Mouse (Mus musculus) stomach, embryonic 15.5 days (tissue): ENCODE data around the gene Ccdc85c. TPM values are rescaled to one million over a fixed set of nuclear protein-coding genes. Genes with fewer than 3 reads are reported as not detected.

Source experiments
- ATAC-seq: fragments of 200-750 bp; cut with Nextera tagmentation; 2 replicates; pipeline ENCODE4 v1.8.0; 2017; ENCODE audit warnings: low read depth, moderate number of reproducible peaks, moderate TSS enrichment; ENCODE audit not compliant: insufficient read depth, low FRiP score
- H3K27ac ChIP-seq: fragments of 300-500 bp; sonication (generic); 2 replicates; pipeline ENCODE4 v1.5.1; 2015; ENCODE audit warnings: mild to moderate bottlenecking, inconsistent platforms
- H3K27me3 ChIP-seq: fragments of 300-500 bp; sonication (generic); replicated peaks from 2 replicates; pipeline ENCODE4 v1.6.1; 2015; ENCODE audit warnings: inconsistent platforms
- H3K36me3 ChIP-seq: fragments of 300-500 bp; sonication (generic); 2 replicates; pipeline ENCODE4 v1.6.1; 2015; ENCODE audit warnings: inconsistent platforms
- H3K4me1 ChIP-seq: fragments of 300-500 bp; sonication (generic); 2 replicates; pipeline ENCODE4 v1.6.1; 2015; ENCODE audit warnings: inconsistent platforms
- H3K4me2 ChIP-seq: fragments of 300-500 bp; sonication (generic); 2 replicates; pipeline ENCODE4 v1.6.1; 2015; ENCODE audit warnings: mild to moderate bottlenecking, inconsistent platforms
- H3K4me3 ChIP-seq: fragments of 300-500 bp; sonication (generic); replicated peaks from 2 replicates; pipeline ENCODE4 v1.5.1; 2015; ENCODE audit warnings: inconsistent platforms
- H3K9ac ChIP-seq: fragments of 300-500 bp; sonication (generic); 2 replicates; pipeline ENCODE4 v1.6.1; 2015; ENCODE audit warnings: inconsistent platforms
- H3K9me3 ChIP-seq: fragments of 300-500 bp; sonication (generic); 2 replicates; pipeline ENCODE4 v1.6.1; 2016; ENCODE audit warnings: inconsistent platforms
- WGBS: fragments of 180-500 bp; shearing (Covaris S2); methylation state at CpG from one replicate; pipeline ENCODE4 v1.1.7; 2015; 5-methylcytosine and 5-hydroxymethylcytosine counted together
- polyA plus RNA-seq: library from polyadenylated mRNA; unstranded; fragments of >200 nt; fragmentation: Nextera tagmentation; extraction: Ambion mirVana; gene quantifications from 2 replicates; pipeline ENCODE4 v1.2.1, GENCODE M21; 2015

Gene Ccdc85c
- polyA plus RNA-seq, 1 experiment from 2014 or later, result 7.9 TPM

GRCm38 (mm10) chr12:108310041-108310440 lies 34.8 kb upstream of the Ccdc85c start:
- Histone ChIP-seq H3K9ac (no peak overlapping the region), H3K27me3 (peaks cover 3% of the 10 kb centered on the region; the same call in 1 of the 2 replicates), H3K4me1 (peaks cover 9% of the 10 kb centered on the region), H3K4me3 (no peak overlapping the region), H3K4me2 (no peak overlapping the region), H3K36me3 (no peaks in the 10 kb centered on the region), H3K27ac (no peak overlapping the region), H3K9me3 (no peaks in the 10 kb centered on the region)
- ATAC-seq, result no peak
- WGBS, result 78% methylated on average over 4 of the region's 4 CpGs

- H3K4me3 ChIP-seq, result no peak overlapping the region
- WGBS, result 54% methylated on average over 8 of the region's 8 CpGs
Measured at GRCm38 (mm10) chr12:108309116-108309794, 34.0 kb upstream of the Ccdc85c start.

GRCm38 (mm10) chr12:108308363-108308856 lies 33.2 kb upstream of the Ccdc85c start:
- Histone ChIP-seq H3K27me3 (no peaks in the 10 kb centered on the region; the same call in 1 of the 2 replicates), H3K4me2 (no peak overlapping the region), H3K4me3 (no peak overlapping the region), H3K4me1 (peaks cover 9% of the 10 kb centered on the region), H3K27ac (no peak overlapping the region), H3K36me3 (no peaks in the 10 kb centered on the region), H3K9me3 (no peaks in the 10 kb centered on the region), H3K9ac (no peak overlapping the region)
- 86% methylated on average over 16 of the region's 16 CpGs for WGBS
- ATAC-seq, result no peak

More at GRCm38 (mm10) chr12:108309116-108309794, 34.0 kb upstream of the Ccdc85c start:
- Histone ChIP-seq H3K9me3 (no peaks in the 10 kb centered on the region), H3K4me1 (peaks cover 9% of the 10 kb centered on the region), H3K36me3 (no peaks in the 10 kb centered on the region), H3K4me2 (no peak overlapping the region), H3K27ac (no peak overlapping the region), H3K9ac (no peak overlapping the region), H3K27me3 (no peaks in the 10 kb centered on the region; the same call in 1 of the 2 replicates)
- ATAC-seq, result no peak

- Histone ChIP-seq H3K4me2 (no peak overlapping the region), H3K36me3 (no peaks in the 10 kb centered on the region), H3K27me3 (no peaks in the 10 kb centered on the region; the same call in 1 of the 2 replicates), H3K4me3 (no peak overlapping the region), H3K9ac (no peak overlapping the region), H3K27ac (no peak overlapping the region), H3K4me1 (peaks cover 9% of the 10 kb centered on the region), H3K9me3 (no peaks in the 10 kb centered on the region)
- no peak for ATAC-seq
- 28% methylated on average over 14 of the region's 14 CpGs for WGBS
Measured at GRCm38 (mm10) chr12:108307553-108307952, 32.3 kb upstream of the Ccdc85c start.

DNA sequence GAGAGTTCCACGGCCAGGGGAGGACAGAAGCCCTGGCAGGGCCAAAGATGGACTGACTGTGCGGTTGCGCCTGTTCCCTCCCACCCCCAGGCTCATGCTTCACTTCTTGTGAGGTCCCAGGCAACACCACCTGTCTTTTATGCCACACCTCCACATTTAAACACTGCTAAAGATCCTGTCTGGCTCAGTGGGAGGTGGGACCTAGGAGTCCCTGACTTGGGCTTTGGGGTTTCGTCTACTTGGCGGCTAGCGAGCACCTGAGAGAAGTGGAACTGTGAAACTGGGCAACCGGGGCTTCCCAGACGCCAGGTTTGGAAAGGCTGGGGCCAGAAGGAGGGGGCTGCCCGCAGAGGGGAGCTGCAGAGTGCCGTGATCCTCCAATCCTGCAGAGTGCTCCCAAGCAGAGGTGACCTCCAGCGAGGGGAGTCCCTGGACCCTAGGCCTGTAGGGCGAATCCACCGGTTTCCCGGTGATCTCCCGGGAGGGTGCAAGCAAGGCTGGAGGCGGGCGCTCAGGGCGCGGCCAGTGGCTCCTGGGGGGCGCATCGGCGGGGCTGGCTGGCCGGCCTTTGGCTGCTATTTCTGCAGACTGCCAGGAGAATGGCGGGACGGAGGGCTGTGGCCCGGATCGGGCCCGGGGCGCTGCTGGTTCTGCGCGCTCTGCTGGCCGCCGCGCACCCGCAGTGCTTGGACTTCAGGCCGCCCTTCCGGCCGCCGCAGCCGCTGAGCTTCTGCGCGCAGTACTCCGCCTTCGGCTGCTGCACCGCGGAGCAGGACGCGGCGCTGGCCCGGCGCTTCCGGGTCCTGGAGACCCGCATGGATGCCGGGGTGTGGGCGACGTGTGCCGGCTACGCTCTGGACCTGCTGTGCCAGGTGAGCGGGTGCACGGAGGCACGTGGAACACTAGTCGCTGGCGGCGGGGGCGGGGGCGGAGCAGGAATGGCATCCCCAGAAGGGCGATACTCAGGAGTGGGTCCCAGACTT lies 30.9 kb upstream of the Ccdc85c start, which contains the start of gene Hhipl1:
TSS of gene Hhipl1 (plus strand) at position 459 of the 983 bp plus-strand sequence.
- H3K27me3 ChIP-seq, result no peaks in the 10 kb centered on the region; the same call in 1 of the 2 replicates
- ATAC-seq, result peak; percentile 61
- H3K9ac ChIP-seq, result peak within 1 kb of the TSS; percentile 53; the same call in 1 of the 2 replicates
- H3K36me3 ChIP-seq, result no peaks in the 10 kb centered on the region
- H3K9me3 ChIP-seq, result no peaks in the 10 kb centered on the region
- 3% methylated on average over 65 of the region's 67 CpGs for WGBS
- no peak within 1 kb of the TSS for H3K27ac ChIP-seq
- peak within 1 kb of the TSS; percentile 97 for H3K4me2 ChIP-seq
- H3K4me1 ChIP-seq, result peaks cover 9% of the 10 kb centered on the region
- peak within 1 kb of the TSS; percentile 54 for H3K4me3 ChIP-seq

GRCm38 (mm10) chr12:108305172-108305571 lies 29.9 kb upstream of the Ccdc85c start:
- H3K36me3 ChIP-seq, result no peaks in the 10 kb centered on the region
- WGBS, result 61% methylated on average over 8 of the region's 8 CpGs

DNA sequence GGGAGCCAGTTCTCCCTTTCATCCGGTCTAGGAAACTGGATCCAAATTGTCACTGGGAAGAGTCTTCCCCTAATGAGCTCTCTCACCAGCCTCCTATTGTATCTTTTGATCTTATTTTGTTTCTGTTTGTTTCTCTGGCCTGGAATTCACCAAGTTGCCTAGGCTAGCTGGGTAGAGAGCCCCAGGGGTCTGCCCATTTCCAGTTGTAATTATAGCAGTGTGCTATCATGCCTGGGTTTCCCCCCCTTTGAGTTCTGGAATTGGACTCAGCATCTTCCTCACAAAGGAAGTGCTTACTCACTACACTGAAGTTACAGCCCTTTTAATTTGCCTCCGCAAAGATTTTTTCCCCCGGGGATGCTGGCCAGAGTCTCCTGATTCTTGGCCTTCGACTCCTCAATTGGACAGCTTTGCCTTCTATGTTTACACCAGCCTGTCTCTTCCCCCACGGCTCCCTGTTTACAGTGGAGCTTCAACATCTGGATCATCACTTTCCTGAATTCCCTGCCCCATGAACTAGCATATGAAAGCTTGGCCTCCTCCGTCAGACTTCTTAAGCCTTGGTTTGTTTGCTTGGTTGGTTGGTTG lies 28.6 kb upstream of the Ccdc85c start:
- Histone ChIP-seq H3K4me2 (no peak overlapping the region), H3K9ac (no peak overlapping the region), H3K9me3 (no peaks in the 10 kb centered on the region), H3K27me3 (no peaks in the 10 kb centered on the region; the same call in 1 of the 2 replicates), H3K4me3 (no peak overlapping the region), H3K4me1 (peaks cover 9% of the 10 kb centered on the region), H3K36me3 (no peaks in the 10 kb centered on the region), H3K27ac (no peak overlapping the region)
- ATAC-seq, result no peak
- WGBS, result 42% methylated on average over 6 of the region's 6 CpGs

More at GRCm38 (mm10) chr12:108305172-108305571, 29.9 kb upstream of the Ccdc85c start:
- Histone ChIP-seq H3K4me2 (no peak overlapping the region), H3K9me3 (no peaks in the 10 kb centered on the region), H3K27ac (no peak overlapping the region), H3K27me3 (no peaks in the 10 kb centered on the region; the same call in 1 of the 2 replicates), H3K4me1 (peaks cover 9% of the 10 kb centered on the region), H3K4me3 (no peak overlapping the region), H3K9ac (no peak overlapping the region)
- no peak for ATAC-seq

GRCm38 (mm10) chr12:108301006-108301405 lies 25.8 kb upstream of the Ccdc85c start:
- H3K9me3 ChIP-seq, result no peaks in the 10 kb centered on the region
- no peak overlapping the region for H3K27ac ChIP-seq
- peaks cover 4% of the 10 kb centered on the region for H3K4me1 ChIP-seq
- H3K9ac ChIP-seq, result no peak overlapping the region
- H3K36me3 ChIP-seq, result no peaks in the 10 kb centered on the region
- 70% methylated on average over 6 of the region's 6 CpGs for WGBS
- no peaks in the 10 kb centered on the region for H3K27me3 ChIP-seq
- no peak for ATAC-seq
- H3K4me3 ChIP-seq, result no peak overlapping the region
- H3K4me2 ChIP-seq, result no peak overlapping the region

- Histone ChIP-seq H3K4me2 (no peak overlapping the region), H3K27me3 (no peaks in the 10 kb centered on the region), H3K4me1 (0 out of 2 replicates have a peak, but pooled peaks cover 4% of the 10 kb centered on the region), H3K27ac (no peak overlapping the region), H3K9ac (no peak overlapping the region), H3K36me3 (no peaks in the 10 kb centered on the region), H3K4me3 (no peak overlapping the region), H3K9me3 (no peaks in the 10 kb centered on the region)
- ATAC-seq, result no peak
- WGBS, result 79% methylated on average over 6 of the region's 6 CpGs
Measured at GRCm38 (mm10) chr12:108297033-108297432, 21.8 kb upstream of the Ccdc85c start.

DNA sequence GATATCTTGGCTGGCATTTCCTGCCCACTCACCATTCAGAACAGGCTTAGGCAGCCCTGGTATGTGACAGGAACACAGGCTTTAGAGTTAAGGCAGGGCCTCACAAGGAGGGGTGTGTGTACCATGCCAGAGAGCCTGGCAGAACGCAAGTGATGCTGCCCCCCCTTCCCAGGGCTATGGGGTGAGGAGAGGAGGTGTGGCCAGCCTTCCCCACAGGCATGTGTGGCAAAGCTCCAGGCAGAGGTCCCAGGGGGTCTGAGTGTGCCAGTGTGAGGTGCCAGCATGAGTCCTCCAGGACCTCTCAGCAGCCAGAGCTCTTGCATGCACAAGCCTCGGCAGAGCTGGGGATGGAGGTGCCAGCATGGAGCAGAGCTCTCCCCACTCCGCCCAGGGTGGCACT lies 19.4 kb upstream of the Ccdc85c start:
- Histone ChIP-seq H3K27ac (no peak overlapping the region), H3K4me2 (no peak overlapping the region), H3K4me1 (0 out of 2 replicates have a peak, but pooled peaks cover 4% of the 10 kb centered on the region), H3K4me3 (no peak overlapping the region), H3K36me3 (no peaks in the 10 kb centered on the region), H3K9me3 (no peaks in the 10 kb centered on the region), H3K9ac (no peak overlapping the region), H3K27me3 (no peaks in the 10 kb centered on the region)
- WGBS, result 71% methylated on average over 3 of the region's 3 CpGs
- no peak for ATAC-seq

DNA sequence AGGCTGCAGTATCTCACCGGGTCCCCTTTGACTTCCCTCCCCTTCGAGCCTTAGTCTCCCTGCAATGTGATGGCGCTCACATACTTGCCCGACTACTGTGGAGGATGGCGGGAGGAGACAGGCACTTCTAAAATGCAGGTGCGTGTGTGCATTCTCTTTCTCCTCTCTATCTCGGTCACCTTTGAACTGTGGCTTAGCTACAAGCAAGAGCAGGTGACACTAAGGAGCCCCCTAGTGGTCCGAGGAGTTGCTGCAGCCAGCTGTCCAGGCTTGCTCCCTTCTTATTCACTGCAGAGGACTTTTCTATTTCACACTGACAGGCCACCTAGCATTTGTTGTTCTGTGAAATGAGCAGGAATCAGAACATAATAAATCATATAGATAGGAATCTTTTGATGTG lies 17.7 kb upstream of the Ccdc85c start:
- H3K27ac ChIP-seq, result no peak overlapping the region
- H3K36me3 ChIP-seq, result no peaks in the 10 kb centered on the region
- ATAC-seq, result peak; percentile 57; the same call in 1 of the 2 replicates
- no peaks in the 10 kb centered on the region for H3K27me3 ChIP-seq
- H3K4me1 ChIP-seq, result 0 out of 2 replicates have a peak, but pooled peaks cover 4% of the 10 kb centered on the region
- no peak overlapping the region for H3K9ac ChIP-seq
- WGBS, result 3% methylated on average over 8 of the region's 8 CpGs
- no peaks in the 10 kb centered on the region for H3K9me3 ChIP-seq
- 0 out of 2 replicates have a peak overlapping the region, but pooled peaks have one; percentile 9 for H3K4me2 ChIP-seq
- H3K4me3 ChIP-seq, result no peak overlapping the region
